Mouse (Mus musculus): ENCODE measurements around the gene Chit1.

Chit1 gene

GRCm38 (mm10) chr1:134198197-134198995 is 87.4 kb downstream of the Chit1 start:
- no peak for ATAC-seq (ENCODE audit: insufficient number of reproducible peaks, low FRiP score, low TSS enrichment)

- no peak for ATAC-seq (ENCODE audit: insufficient number of reproducible peaks, low FRiP score, low TSS enrichment)
Measured at GRCm38 (mm10) chr1:134200481-134200880, 89.4 kb downstream of the Chit1 start.

All from cerebellum, adult (tissue).